Mouse (Mus musculus) midbrain, postnatal 0 days (tissue): ENCODE results near the gene Aaed1. TPM values are rescaled to one million over a fixed set of nuclear protein-coding genes. Genes with fewer than 3 reads are reported as not detected.

ENCODE experiments used
- ATAC-seq: fragments of 200-750 bp; cut with Nextera tagmentation; 2 replicates; pipeline ENCODE4 v1.8.0; 2017; ENCODE audit warnings: moderate number of reproducible peaks, mild to moderate bottlenecking, moderate TSS enrichment, moderate library complexity; ENCODE audit not compliant: low FRiP score
- DNase-seq: peaks from one replicate; pipeline ENCODE4 v3.0.0-alpha.2; 2015; ENCODE audit warnings: low spot score
- H3K27ac ChIP-seq: fragments of 300-500 bp; sonication (generic); 2 replicates; pipeline ENCODE4 v1.5.1; 2014; ENCODE audit warnings: low read depth, mild to moderate bottlenecking, low read length, mixed read lengths
- H3K27me3 ChIP-seq: fragments of 300-500 bp; sonication (generic); 2 replicates; pipeline ENCODE4 v1.6.1; 2014; ENCODE audit warnings: low read length, control low read depth, mixed read lengths; ENCODE audit not compliant: insufficient read depth
- H3K36me3 ChIP-seq: fragments of 300-500 bp; sonication (generic); 2 replicates; pipeline ENCODE4 v1.6.1; 2014; ENCODE audit warnings: low read length, control low read depth, mixed read lengths; ENCODE audit not compliant: insufficient read depth
- H3K4me1 ChIP-seq: fragments of 300-500 bp; sonication (generic); 2 replicates; pipeline ENCODE4 v1.6.1; 2014; ENCODE audit warnings: mild to moderate bottlenecking, control low read depth, antibody characterized with exemption, low read length, mixed read lengths; ENCODE audit not compliant: insufficient read depth
- H3K4me2 ChIP-seq: fragments of 300-500 bp; sonication (generic); 2 replicates; pipeline ENCODE4 v1.6.1; 2014; ENCODE audit warnings: low read depth, mild to moderate bottlenecking, low read length, mixed read lengths; ENCODE audit not compliant: poor library complexity, severe bottlenecking
- H3K4me3 ChIP-seq: fragments of 300-500 bp; sonication (generic); 2 replicates; pipeline ENCODE4 v1.5.1; 2014; ENCODE audit warnings: low read depth, mild to moderate bottlenecking, low read length, moderate library complexity
- H3K9ac ChIP-seq: fragments of 300-500 bp; sonication (generic); replicated peaks from 2 replicates; pipeline ENCODE4 v1.6.1; 2014; ENCODE audit warnings: mild to moderate bottlenecking, low read length, moderate library complexity, mixed read lengths; ENCODE audit not compliant: poor library complexity, severe bottlenecking
- H3K9me3 ChIP-seq: fragments of 300-500 bp; sonication (generic); 2 replicates; pipeline ENCODE4 v1.6.1; 2016; ENCODE audit warnings: low read length, control low read depth
- CTCF ChIP-seq: IDR thresholded peaks from 2 replicates; pipeline ENCODE4 v1.5.1; 2016; ENCODE audit warnings: antibody characterized with exemption, mild to moderate bottlenecking
- WGBS: fragments of 180-500 bp; shearing (Covaris S2); extraction: QIAGEN DNeasy Blood & Tissue Kit; methylation state at CpG from one replicate; pipeline ENCODE4 v1.1.7; 2014; 5-methylcytosine and 5-hydroxymethylcytosine counted together
- polyA plus RNA-seq: library from polyadenylated mRNA; unstranded; fragments of >200 nt; fragmentation: Nextera tagmentation; extraction: Ambion mirVana; gene quantifications from 2 replicates; pipeline ENCODE4 v1.2.1, GENCODE M21; 2015
- total RNA-seq: library from RNA; depleted of rRNA; stranded (reverse); fragments of >200 nt; gene quantifications from 2 replicates; pipeline ENCODE4 v1.2.3, GENCODE M21; 2014

The Aaed1 gene
- total and polyA plus RNA-seq, 2 experiments from 2014 or later = 12.3 to 13.5 TPM

DNA sequence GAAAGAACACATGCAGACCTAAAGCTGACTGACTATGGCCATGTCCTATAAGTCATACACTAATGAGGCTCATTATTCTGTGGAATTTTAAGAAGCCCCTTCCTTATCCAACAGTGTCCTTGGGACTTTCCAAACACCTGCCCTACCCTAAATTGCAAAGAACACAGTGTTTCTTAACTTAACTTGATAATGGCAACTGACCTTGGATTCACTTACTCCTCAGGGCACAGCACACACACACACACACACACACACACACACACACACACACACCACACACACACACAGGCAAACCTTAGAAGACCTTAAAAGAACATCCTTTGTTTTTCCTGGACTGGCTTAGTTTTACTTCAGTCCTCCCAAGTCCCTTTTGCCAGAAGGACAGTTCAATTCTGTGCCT, 58.8 kb downstream of the Aaed1 start:
- Histone ChIP-seq H3K4me2 (no peak overlapping the region), H3K27ac (no peak overlapping the region), H3K4me1 (0 out of 2 replicates have a peak, but pooled peaks cover 3% of the 10 kb centered on the region), H3K36me3 (no peaks in the 10 kb centered on the region), H3K27me3 (0 out of 2 replicates have a peak, but pooled peaks cover 5% of the 10 kb centered on the region), H3K9ac (no peak overlapping the region), H3K4me3 (no peak overlapping the region), H3K9me3 (no peaks in the 10 kb centered on the region)
- no peak for TF ChIP-seq CTCF
- ATAC-seq (no peak), DNase-seq (no peak)

DNA sequence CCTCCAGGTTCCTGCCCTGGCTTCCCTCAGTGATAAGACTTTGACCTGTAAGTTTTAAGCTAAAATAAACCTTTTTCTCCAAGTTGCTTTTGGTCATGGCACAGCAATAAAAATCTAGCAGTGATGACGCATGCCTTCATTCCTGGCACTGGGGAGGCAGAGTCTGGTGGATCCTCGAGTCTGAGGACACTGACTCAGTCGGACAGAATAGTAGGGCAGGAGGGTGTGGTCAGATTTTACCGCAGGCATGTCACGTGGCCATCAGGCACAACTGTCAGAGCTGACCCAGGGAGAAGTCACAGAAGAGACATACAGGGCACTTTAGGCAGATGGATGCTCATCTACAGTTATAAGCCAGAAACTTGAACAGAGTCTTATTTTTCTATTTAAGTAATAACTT, 60.4 kb downstream of the Aaed1 start:
- Histone ChIP-seq H3K4me1 (0 out of 2 replicates have a peak, but pooled peaks cover 3% of the 10 kb centered on the region), H3K27ac (no peak overlapping the region), H3K9me3 (no peaks in the 10 kb centered on the region), H3K4me2 (no peak overlapping the region), H3K9ac (no peak overlapping the region), H3K4me3 (no peak overlapping the region), H3K27me3 (0 out of 2 replicates have a peak, but pooled peaks cover 5% of the 10 kb centered on the region), H3K36me3 (no peaks in the 10 kb centered on the region)
- DNase-seq = no peak
- WGBS = 75% methylated on average over 5 of the region's 5 CpGs
- no peak for ATAC-seq
- TF ChIP-seq CTCF = no peak

DNA sequence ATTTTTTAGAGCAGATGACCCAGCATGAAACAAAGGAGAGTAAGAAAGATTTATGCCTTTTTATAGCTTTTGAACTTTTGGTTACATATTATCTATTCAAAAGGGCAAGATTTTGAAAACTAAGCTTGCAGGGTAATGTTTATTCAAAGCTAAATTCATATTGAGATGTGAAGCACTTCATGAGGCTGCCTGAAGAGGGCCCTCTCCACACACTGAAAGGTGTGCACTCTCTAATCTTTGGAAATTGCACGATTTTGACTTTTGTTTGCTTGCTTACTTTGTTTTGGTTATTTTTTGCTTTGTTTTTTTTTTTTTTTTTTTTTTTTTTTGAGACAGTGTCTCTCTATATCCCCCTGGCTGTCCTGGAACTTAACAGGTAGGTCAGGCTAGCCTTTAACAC, 62.1 kb downstream of the Aaed1 start:
- DNase-seq = peak; percentile 40
- H3K36me3 ChIP-seq = no peaks in the 10 kb centered on the region
- 0 out of 2 replicates have a peak, but pooled peaks cover 3% of the 10 kb centered on the region for H3K4me1 ChIP-seq
- H3K9ac ChIP-seq = no peak overlapping the region
- H3K4me3 ChIP-seq = no peak overlapping the region
- ATAC-seq = no peak
- 20% methylated on average over 1 of the region's 1 CpGs for WGBS
- TF ChIP-seq CTCF = peak; percentile 67
- H3K4me2 ChIP-seq = no peak overlapping the region
- no peaks in the 10 kb centered on the region for H3K9me3 ChIP-seq
- H3K27ac ChIP-seq = no peak overlapping the region
- H3K27me3 ChIP-seq = 0 out of 2 replicates have a peak, but pooled peaks cover 5% of the 10 kb centered on the region

- Histone ChIP-seq H3K4me1 (0 out of 2 replicates have a peak, but pooled peaks cover 3% of the 10 kb centered on the region), H3K9me3 (no peaks in the 10 kb centered on the region), H3K36me3 (no peaks in the 10 kb centered on the region), H3K4me3 (peak overlapping the region; percentile 34), H3K9ac (no peak overlapping the region), H3K27me3 (0 out of 2 replicates have a peak, but pooled peaks cover 5% of the 10 kb centered on the region), H3K27ac (no peak overlapping the region), H3K4me2 (peak overlapping the region; percentile 58)
- ATAC-seq (peak; percentile 69), DNase-seq (peak; percentile 60)
- WGBS = 9% methylated on average over 22 of the region's 22 CpGs
- peak; percentile 84 for TF ChIP-seq CTCF
These were observed 63.6 kb downstream of the Aaed1 start for GRCm38 (mm10) chr13:64248775-64249524.

- WGBS = 3% methylated on average over 24 of the region's 24 CpGs
- H3K4me1 ChIP-seq = 0 out of 2 replicates have a peak, but pooled peaks cover 3% of the 10 kb centered on the region
- no peak for DNase-seq
- H3K9ac ChIP-seq = no peak overlapping the region
- ATAC-seq = peak; percentile 31; the same call in 1 of the 2 replicates
- 0 out of 2 replicates have a peak, but pooled peaks cover 5% of the 10 kb centered on the region for H3K27me3 ChIP-seq
- TF ChIP-seq CTCF = no peak
- H3K36me3 ChIP-seq = no peaks in the 10 kb centered on the region
- no peak overlapping the region for H3K27ac ChIP-seq
- H3K4me2 ChIP-seq = peak overlapping the region; percentile 58
- H3K9me3 ChIP-seq = no peaks in the 10 kb centered on the region
- H3K4me3 ChIP-seq = peak overlapping the region; percentile 34
These were observed 64.2 kb downstream of the Aaed1 start for GRCm38 (mm10) chr13:64248161-64248774.

DNA sequence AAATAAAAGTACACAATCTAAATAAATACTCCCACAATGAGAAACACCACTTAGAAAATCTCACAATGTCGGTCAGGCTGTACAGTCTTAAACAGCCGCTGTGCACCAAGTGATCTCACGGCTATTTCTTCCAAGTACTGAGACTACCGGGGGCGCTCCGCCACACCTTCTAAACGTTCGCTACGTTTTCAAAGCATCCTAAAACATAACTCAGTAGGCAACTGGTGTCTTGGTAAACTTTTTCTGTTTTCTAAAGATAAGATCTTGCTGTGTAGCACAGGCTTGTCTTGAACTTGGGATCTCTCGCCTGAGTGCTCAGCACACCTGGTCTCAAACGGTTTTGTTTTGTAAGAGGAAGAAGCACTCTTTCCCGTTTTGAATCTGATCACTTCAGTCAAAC, 66.4 kb downstream of the Aaed1 start:
- 88% methylated on average over 12 of the region's 12 CpGs for WGBS

More for the DNA sequence above, 66.4 kb downstream of the Aaed1 start:
- DNase-seq (no peak), ATAC-seq (no peak)
- Histone ChIP-seq H3K27ac (no peak overlapping the region), H3K4me2 (no peak overlapping the region), H3K9ac (no peak overlapping the region), H3K27me3 (0 out of 2 replicates have a peak, but pooled peaks cover 5% of the 10 kb centered on the region), H3K4me3 (no peak overlapping the region), H3K4me1 (0 out of 2 replicates have a peak, but pooled peaks cover 3% of the 10 kb centered on the region), H3K9me3 (no peaks in the 10 kb centered on the region), H3K36me3 (no peaks in the 10 kb centered on the region)
- TF ChIP-seq CTCF = no peak
